Mouse (Mus musculus): Measurements from ENCODE around the gene Nobox.

The Nobox gene

DNA sequence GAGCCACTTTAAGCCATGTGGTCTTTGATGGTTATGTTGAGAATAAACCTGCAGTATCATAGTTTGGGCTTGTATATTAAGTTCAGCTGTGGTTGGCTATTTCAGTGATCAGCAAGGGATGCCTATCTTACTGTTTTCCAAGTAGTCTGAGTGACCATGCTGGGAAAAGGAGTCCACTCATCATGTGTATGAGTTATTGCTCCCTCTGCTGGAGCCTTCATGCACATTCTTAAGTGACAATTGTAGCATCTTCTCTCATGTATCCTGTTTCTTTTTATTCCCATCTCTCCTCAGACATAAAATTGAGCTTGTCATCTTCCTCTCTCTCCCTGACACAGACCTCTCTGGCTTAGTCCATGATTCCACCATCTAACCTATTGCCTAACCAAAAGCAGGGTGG, 31.1 kb downstream of the Nobox start:
- in situ Hi-C loops (cut with MboI, MseI): no loop called here

GRCm38 (mm10) chr6:43274123-43274522, 35.2 kb downstream of the Nobox start:
- in situ Hi-C loops (cut with MboI, MseI): no loop called here

DNA sequence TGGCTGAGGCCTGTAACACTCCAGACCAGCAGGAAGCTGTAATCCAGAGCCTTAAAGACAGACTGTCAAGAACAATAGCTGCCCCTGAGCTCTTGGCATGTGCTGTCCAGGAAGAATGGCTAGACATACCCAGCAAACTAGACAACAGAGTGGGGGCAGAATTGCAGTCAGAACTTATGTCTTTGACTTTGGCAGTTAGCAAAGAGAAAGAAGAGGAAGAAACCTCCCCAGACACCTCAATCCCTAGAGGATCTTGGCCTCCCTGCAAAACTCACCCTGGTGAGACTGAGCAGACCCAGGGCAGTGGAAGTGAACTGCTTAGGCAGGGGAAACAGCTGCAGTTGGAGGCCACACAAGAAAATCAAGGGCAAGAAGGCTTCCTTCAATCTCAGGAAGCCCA, 36.8 kb downstream of the Nobox start:
- in situ Hi-C loops (cut with MboI, MseI): no loop called here

GRCm38 (mm10) chr6:43266356-43266755, 43.0 kb downstream of the Nobox start:
- in situ Hi-C loops (cut with MboI, MseI): loop anchor here in 1 of 2 experiments (10.0 kb wide), 1 partner anchor 158 kb away; no protein-coding TSS in a partner anchor

DNA sequence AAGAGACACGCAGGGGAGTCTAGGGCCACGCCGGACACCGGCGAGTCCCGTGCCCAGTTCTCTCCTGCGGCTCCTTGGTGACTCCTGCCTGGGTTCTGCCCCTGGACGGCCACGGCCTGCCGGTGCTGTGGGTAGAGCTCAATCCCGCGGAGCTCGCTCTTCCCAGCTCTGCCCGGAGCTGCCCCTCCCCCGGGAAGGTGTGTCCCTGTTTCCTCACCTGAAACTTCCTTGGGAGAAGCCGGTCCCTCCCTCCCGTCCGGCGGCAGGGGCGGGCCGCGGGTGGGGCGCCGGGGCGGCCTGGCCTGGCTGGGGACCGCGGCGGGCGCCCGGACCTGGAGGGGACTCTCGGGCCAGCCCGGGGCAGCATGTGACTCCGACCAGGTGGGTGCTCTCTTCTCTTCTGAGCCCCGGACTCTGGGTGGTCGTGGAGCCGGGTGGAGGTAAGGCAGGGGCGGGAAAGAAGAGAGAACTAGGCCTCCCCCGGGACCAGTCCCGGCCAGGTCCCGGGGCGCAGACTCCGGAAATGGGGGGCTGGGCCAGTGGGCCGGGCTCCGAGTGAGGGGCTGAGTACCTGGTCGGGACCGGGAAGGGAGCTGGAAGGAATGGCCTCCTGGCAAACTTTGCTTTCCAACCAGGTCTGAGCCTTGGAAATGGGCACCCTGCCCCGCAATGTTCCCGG, 43.9 kb downstream of the Nobox start, which contains the start of gene Arhgef5:
Gene Arhgef5, plus strand, starts transcription at position 220 of the 679 bp plus-strand sequence.
- in situ Hi-C loops (cut with MboI, MseI): loop anchor here in 1 of 2 experiments (10.0 kb wide), 1 partner anchor 159 kb away; no protein-coding TSS in a partner anchor

DNA sequence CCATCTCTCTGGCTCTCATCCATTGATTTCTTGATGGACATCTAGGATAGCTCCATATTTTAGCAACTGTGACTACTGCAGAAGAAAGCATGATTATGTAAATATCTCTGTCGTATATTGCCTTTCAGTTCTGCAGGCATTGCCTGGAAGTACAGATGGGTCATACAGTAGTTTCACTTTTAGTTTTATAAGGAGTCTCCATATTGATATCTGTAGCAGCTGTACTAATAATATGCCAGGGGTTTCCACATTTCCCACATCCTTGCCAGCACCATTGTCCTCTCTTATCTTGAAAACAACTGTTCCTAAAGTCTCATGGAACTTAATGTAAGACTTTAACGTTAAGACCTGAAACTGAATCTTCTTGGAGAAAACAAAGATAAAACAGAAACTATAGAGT, 48.6 kb downstream of the Nobox start:
- in situ Hi-C loops (cut with MboI, MseI): loop anchor here in 1 of 2 experiments (10.0 kb wide), 1 partner anchor 164 kb away; no protein-coding TSS in a partner anchor

- in situ Hi-C loops (cut with MboI, MseI): loop anchor here in 1 of 2 experiments (10.0 kb wide), 1 partner anchor 400 kb away; no protein-coding TSS in a partner anchor
Measured at GRCm38 (mm10) chr6:43254193-43254926, 55.0 kb downstream of the Nobox start.
